Mouse (Mus musculus) cerebellum, adult 2 months (tissue): ENCODE data around the gene Syt13.

Experiments used
- CTCF ChIP-seq: fragments of 200-500 bp; IDR thresholded peaks from 2 replicates; pipeline ENCODE4 v1.5.1; 2011; ENCODE audit warnings: low read depth, mild to moderate bottlenecking, control low read depth, low read length, moderate library complexity, borderline replicate concordance; ENCODE audit not compliant: insufficient read depth
- POLR2A ChIP-seq: fragments of 200-500 bp; IDR thresholded peaks from 2 replicates; pipeline ENCODE4 v1.6.1; 2011; ENCODE audit warnings: low read length, control low read depth, borderline replicate concordance; ENCODE audit not compliant: insufficient read depth

GRCm38 (mm10) chr2:92892524-92892923 is 22.4 kb upstream of the Syt13 start:
- TF ChIP-seq CTCF (no peak), POLR2A (no peak)
